Mouse (Mus musculus) ovary, postnatal 36 days (tissue): ENCODE measurements at regions not wholly inside any gene's neighbourhood (a gene's known extent, or its start where the extent isn't known, plus 50 kb on each side); places are given as distances from the start of the nearest gene placed in this dataset.

ENCODE experiments used
- DNase-seq: peaks from one replicate; pipeline ENCODE4 v3.0.0; 2022; ENCODE audit warnings: low spot score, mixed read lengths

GRCm38 (mm10) chr19:56039091-56040004 is 247.6 kb upstream of the Habp2 start:
- DNase-seq = no peak

DNA sequence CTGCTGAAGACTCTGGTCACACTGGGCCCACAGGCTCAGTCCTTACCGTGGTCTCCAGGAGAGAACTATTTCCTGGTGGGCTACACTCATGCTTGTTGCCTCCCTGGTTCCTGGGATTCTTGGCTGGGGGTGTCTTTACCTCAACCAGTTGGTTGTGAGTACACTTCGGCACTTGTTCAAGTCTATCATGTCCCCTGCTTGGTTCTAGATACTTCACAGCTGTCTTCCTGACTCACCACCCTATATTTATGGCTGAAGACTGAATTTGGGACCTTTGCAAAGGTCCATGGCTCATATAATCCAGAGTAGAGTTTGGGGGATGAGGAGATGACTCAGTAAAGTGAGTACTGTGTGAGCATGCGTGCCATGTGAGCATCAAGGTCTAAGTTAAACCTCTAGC is 245.0 kb upstream of the Habp2 start:
- DNase-seq = no peak

DNA sequence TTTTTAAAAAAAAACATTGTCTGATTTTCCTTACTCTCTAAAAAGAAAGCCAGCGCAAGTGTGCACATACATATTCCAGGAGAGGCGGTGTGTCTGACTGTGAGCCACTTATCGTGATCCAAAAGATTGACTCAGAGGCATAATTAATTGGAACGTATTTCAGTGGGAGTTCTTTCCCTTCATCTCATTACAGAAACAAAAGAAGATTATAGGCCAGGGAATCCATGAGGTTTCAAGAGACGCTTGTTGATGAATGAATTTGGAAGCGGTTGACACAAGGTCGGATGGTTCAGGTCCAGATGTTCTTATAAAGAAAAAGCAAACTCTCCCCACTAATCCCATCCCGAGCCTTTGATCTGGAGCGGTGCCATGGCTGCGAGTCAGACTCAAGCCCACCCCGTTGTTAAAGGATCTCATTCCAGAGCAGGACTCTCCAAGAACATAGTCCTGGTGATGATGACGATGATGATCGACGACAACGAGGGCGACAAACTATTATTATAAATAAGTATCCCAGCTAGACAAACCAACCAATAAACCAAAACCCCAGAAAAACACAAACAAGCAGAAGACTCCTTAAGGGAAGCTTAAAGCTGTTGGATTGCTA is 240.1 kb upstream of the Habp2 start:
- no peak for DNase-seq

GRCm38 (mm10) chr19:56054186-56054585 is 232.8 kb upstream of the Habp2 start:
- no peak for DNase-seq

GRCm38 (mm10) chr19:56056397-56056796 is 230.5 kb upstream of the Habp2 start:
- no peak for DNase-seq

DNA sequence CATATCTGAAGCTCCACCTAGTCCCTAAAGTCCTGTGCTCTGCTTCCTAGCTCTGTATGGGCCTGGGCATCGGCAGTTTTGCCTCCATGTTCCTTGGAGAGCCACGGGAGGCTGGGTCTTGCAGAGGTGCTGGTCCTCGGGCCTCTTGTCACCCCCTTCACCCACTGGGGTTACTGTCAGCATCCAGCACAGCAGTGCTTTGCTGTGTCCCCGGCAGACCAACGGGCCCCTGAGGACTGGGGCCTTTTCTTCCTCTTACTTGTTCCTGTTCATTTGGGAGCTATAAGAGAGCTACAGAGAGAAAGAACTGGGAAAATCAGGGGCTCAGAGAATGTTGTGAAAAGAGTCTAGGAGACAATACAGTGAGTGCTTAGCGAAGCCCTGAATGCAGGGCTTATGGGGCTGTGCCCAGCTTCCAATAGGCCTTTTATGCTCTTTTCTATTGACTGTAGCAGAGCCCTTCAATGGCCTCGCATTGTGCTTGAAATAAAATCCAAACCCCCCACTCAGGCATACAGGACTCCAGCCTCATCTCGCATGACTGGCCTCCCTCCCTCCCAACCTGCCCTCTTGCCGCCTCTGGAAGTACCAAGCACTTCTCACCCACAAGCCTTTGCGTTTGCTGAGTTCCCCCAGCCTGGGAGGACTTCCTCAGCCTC is 224.9 kb upstream of the Habp2 start:
- no peak for DNase-seq

DNA sequence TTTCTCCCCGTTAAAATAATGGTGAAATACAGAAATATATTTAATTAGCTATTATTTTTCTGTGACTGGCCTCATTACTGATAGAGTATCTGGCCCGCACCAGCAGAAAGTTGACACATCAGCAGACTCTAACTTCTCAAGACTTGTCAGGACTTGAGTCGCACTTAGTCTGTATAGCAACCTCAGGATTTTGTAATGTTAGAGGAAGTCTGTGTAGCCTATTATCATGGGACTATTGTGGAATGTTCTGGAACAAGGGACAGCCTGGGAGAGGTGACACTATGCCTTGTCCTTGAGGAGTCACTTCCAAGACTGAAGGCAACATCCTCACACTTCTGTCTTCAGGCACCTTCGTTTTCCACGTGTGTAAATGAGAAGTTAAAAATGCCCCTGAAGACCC is 223.8 kb upstream of the Habp2 start:
- no peak for DNase-seq

DNA sequence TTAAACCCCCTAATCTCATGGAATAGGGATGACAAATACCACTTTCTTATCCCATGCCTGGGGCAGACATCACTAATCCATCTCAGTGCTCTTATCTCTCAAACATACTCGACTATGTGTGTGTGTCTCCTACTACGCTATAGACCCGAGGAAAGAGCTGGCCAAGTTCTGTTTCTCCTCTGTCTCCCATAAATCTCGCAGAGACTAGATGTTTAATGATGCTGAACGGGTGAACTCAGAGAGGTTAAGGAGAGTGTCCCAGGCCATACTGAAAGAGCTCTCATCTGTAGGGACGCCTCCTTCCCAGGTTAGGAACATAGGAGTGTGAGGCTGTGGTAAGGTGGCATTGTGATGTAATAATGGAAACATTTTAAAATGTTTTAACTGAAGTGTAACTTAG is 221.2 kb upstream of the Habp2 start:
- no peak for DNase-seq

GRCm38 (mm10) chr19:56068165-56068564 is 218.8 kb upstream of the Habp2 start:
- DNase-seq = no peak

DNA sequence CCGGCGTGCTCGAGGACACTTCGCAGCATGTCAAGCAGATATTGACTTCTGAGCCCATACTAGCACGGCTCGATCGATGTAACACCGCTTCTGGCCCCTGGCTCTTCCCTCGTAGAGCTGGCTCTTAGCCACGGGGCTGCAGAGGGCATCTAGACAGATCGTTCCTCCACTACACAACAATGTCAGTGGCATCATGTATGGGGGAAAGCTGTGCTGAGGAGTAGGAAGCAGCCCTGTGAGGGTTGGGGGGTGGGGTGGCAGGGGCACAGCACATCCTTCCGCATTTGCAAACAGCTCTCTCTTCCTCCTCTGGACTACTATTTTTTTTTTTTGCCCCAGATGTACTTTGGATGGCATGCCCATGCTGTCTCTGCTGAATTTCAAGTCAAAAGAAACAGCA is 218.1 kb upstream of the Habp2 start:
- DNase-seq = no peak

- no peak for DNase-seq
These were observed 217.7 kb upstream of the Habp2 start for GRCm38 (mm10) chr19:56069266-56069665.

DNA sequence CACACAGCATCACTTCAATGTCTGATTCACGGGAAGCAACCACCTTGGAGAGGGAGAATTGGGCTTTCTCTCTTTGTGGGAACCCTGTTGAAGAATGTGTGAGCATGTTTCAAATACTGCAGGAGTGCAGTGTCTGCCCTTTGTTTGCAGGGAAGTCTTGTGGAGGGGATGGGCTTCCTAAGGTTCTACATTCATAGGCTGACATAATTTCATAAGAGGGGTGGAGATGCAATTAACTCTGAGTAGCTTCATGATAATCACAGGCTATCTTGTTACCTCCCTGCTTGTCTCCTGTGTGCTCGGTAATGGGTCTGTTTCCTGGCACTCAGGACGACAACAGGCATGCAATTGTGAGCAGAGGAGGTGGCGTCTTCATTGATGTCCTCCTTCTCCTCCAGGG is 215.6 kb upstream of the Habp2 start:
- DNase-seq = no peak

DNA sequence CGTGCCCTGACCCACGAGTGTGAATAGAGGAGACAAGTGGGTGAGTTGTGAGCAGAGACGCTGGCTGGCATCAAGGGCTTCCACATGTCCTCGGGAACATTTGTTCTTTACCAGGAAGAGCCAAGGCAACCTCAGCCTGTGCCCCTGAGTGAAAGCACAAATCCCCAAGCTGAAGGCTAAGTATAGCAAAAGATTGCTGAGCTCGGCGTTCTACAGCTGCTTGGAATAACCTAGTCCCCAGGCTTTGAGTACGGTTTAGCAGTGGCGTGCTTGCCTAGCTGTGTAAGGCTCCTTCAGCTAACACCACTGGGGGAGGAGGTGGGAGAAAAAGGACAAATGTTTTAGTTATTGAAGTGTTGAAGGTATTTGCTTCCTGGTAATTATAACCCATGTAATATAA is 210.8 kb upstream of the Habp2 start:
- DNase-seq = no peak

DNA sequence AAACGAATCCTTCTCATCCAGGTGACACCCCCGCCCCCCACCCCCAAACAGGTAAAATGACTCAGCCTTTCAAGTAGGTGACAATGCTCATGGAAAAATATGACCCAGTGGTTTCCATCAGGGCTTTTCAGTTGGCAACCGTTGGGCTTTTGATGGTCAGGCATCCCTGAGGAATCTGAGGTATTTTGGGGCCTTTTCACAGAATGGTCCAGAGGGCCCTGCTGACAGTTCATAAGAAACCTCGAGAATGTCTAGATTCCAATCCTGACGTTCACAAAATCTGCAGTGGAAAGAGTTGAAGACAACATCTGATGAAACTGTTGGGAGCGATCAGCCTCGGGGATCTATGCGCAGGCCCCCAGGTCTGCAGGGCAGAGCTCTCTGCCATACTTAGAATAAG is 209.4 kb upstream of the Habp2 start:
- no peak for DNase-seq

DNA sequence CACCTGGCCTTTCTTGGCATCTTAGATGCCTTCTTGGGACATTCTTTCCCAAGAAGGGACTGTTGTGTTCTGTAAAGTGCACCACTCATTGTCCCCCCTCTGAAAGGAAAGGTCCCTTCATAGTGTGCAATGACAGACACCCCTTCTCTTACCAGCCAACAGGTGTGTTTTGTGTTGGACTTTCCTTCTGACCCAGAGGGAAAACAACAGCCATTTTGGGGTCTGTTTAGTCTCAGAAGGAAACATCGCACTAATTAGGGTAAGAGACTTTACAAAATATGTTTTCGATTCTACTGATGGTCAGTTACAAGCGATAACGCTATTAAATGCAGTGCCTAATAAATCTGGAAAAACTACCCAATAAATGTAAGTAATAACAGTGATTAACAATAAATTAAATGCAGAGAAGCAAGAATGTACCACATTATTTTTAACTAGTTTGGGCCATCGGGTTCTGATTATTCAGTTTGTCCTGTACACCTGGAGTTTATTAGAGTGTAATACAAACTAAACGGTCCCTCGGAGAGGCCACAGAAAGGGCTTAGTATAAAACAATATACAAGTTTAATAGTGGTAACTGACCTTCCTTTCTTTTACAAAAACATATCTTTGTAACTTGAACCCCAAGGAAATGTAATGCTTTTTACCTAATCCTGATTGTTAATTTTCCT is 200.4 kb upstream of the Habp2 start:
- no peak for DNase-seq

- DNase-seq = no peak
These were observed 199.8 kb upstream of the Habp2 start for GRCm38 (mm10) chr19:56087127-56087526.

DNA sequence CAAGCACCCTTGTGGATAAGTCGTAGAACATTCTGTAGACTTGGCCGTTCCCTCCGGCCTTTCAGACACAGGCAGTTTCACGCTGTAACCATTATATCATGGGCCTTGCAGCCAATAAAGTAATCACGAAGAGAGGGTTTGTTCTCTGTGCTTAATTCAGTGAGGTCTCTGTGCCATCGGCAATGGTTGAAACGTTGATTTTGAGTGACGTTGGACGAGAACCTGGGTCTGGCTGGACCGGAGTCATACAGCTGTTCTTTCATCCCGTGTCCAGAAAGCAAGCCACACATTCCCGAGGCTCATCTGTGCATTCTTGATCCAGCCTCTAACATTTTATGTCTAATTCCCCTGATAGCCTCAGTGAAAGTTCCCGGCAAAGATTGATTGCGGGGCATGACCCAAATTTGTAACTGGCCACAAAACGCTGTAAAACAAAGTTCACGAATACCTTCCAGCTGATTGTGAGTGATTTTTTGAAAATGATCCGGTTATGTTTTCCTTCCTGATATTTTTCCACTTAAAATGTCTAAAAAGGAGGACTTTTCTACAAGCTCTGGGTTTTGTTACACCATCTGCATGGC is 197.1 kb upstream of the Habp2 start:
- DNase-seq = no peak

GRCm38 (mm10) chr19:56091581-56091980 is 195.4 kb upstream of the Habp2 start:
- no peak for DNase-seq

DNA sequence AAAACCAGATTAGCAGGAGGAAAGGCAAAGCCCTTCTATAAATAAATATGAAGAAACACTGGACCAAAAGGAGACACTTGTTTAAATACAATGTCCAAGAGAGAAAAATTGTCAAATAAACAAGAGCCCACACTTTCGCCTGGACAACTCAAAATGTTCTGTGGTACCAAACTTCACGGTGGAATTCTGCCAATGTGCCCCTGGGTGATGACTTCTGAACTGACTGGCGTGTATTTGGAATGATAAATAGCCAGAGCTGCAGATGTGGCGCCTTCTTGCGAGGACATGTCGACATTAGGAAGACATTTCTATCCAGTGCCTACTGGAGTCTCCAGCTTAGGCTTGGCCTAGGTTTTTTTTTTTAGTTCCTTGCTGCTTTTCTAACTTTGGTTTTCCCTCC is 191.1 kb upstream of the Habp2 start:
- DNase-seq = no peak

DNA sequence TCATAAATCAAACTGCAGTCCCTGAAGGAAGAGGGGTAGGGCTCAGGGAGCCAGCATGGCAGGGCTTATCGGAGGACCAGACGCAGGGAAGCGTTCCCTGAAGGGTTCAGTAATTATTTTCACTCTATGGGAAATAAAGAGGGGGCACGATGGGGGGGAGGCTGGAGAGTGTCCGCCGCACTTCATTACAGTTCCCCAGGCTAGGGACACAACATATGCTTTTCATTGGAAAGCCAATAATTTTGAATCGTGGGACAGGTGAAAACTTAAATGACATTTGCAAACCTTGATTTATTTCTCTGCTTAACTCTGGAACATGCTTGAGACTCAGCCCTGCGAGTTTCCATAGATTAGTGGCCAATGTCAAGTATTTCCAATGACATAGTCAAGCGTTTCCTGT is 187.2 kb upstream of the Habp2 start:
- DNase-seq = no peak

DNA sequence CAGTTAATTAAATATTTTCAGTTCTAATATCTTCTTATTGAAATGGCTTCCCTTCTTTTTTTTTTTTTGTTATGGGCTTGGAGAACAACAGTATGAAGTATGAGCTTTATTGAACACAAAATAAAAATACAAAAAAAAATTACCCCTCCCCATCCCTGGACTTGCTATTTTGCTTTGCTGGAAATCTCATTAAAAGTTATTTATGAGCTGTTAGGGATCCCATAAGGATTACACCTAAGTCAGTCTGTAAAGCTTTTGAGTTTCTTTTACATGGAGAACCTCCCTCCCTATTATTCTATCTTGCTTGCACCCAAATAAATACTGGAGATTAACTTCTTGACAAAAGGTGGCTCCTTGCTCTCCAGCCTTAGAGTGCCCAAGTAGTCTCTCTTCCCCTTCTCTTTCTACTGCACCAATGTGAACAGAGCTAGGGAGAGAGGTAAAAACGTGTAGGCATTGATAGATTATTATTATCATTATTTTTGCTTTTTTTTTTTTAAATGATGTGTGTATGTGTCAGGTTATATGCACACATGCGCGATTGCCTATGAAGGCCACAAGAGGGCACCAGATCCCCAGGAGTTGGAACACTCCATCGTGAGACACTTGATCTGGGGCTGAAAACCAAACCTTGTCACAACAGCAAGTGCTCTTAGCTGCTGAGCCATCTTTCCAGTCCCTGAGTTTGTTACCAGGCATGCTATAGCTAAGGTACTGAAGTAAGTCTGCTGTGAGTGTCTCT is 186.6 kb upstream of the Habp2 start:
- DNase-seq = no peak
